Mouse (Mus musculus) embryonic fibroblast, embryonic 13.5 days (primary cell): ENCODE measurements around the gene Ndufs2.

Experiments used
- CTCF ChIP-seq: IDR thresholded peaks from 2 replicates; pipeline ENCODE4 v1.5.1; 2011; ENCODE audit warnings: mild to moderate bottlenecking, control low read depth, low read length, moderate library complexity, borderline replicate concordance; ENCODE audit not compliant: insufficient read depth
- POLR2A ChIP-seq: IDR thresholded peaks from 2 replicates; pipeline ENCODE4 v1.6.1; 2011; ENCODE audit warnings: low read depth, mild to moderate bottlenecking, control low read depth, low read length, moderate library complexity

DNA sequence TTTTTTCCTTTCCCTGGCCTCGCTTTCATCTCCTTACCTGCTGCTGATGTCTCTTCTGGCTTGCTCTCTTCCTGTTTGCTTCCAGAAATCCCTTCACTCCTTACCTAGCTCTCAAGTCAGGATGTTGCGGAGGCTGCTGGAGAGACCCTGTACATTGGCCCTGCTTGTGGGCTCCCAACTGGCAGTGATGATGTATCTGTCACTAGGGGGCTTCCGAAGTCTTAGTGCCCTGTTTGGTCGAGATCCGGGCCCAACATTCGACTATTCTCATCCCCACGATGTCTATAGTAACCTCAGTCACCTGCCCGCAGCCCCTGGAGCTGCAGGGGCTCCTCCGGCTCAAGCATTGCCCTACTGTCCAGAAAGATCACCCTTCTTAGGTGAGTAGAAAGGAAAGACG, 20.4 kb upstream of the Ndufs2 start:
- TF ChIP-seq CTCF (no peak), POLR2A (no peak)
